Mouse (Mus musculus): ENCODE data around the gene Inka2.

DNA sequence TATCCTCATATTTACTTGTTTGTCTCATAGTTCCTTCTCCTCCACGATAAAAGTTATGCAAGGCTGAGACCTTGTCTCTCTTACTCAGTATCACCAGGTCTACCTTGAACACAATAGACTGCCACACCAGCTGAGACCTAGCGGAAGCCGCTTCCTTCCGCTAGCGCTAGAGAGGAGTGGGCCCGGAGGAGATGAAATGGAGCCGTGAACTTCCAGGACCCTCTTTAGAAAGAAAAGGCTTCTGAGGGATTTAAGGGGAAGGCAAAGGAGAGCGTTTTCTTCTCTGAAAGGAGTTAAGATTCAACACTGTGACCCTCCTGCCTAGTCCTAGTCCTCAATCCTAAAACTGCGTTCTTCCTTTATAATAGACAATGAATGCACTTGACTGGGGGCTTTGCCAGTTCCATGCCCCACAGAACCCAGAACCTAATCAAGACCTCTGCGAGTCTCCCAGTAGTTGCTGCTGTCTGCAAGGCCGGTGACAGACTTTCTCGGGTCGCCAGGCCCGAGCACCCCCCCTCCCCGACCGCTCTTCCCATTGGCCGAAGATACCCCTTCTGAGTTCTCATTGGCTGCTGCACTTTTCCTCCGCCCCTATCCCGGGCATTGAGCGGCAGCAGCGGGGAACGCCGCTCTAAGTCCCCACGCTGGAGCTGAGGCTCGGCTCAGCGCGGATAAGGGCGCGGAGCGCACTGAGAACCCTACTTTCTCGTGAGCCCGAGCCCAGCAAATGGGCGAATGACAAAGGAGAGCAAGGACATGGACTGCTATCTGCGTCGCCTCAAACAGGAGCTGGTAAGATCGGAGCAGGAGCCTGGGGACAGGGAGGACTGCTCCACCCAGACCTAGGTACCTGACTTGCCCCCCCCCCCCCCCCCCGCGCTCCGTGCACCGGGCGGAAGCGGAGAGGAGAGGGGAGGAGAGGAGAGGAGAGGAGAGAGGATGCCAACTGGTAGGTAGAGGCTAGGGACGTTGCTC, at the start of gene Inka2:
- TF ChIP-seq MAFK (IDR thresholded peaks at IDR 0.05; ENCODE audit: insufficient read depth, low read depth, low read length), result no peak
- TF ChIP-seq CHD2 (IDR thresholded peaks at IDR 0.05; ENCODE audit: low read depth, low read length), result 0 out of 2 replicates have a peak, but pooled peaks have one; percentile 20
- TF ChIP-seq HCFC1 (IDR thresholded peaks at IDR 0.05; ENCODE audit: borderline replicate concordance, insufficient read depth, low read length), result no peak
- no peak for TF ChIP-seq ZNF384 (IDR thresholded peaks at IDR 0.05; ENCODE audit: low read depth, low read length)
- no peak for TF ChIP-seq ZC3H11A (IDR thresholded peaks at IDR 0.05; ENCODE audit: borderline replicate concordance, low read depth, low read length)

Measured in ES-E14 (cell line).